Mouse (Mus musculus): ENCODE data around the gene Espn. TPM values are rescaled to one million over a fixed set of nuclear protein-coding genes. Genes with fewer than 3 reads are reported as not detected.

The Espn gene
- polyA plus RNA-seq, 1 experiment, result 87.1 TPM

GRCm38 (mm10) chr4:152190701-152191100, 38.5 kb upstream of the Espn start:
- no peaks in the 10 kb centered on the region; the same call in 1 of the 2 replicates for H3K4me1 ChIP-seq (ENCODE audit: control insufficient read depth, insufficient read depth, low read length)
- no peaks in the 10 kb centered on the region for H3K27me3 ChIP-seq (ENCODE audit: control insufficient read depth, insufficient read depth, low read length)
- no peak overlapping the region for H3K27ac ChIP-seq (ENCODE audit: control insufficient read depth, insufficient read depth, low read depth, low read length)
- H3K36me3 ChIP-seq (ENCODE audit: control insufficient read depth, insufficient read depth, low read length), result no peaks in the 10 kb centered on the region
- no peak overlapping the region for H3K4me3 ChIP-seq (ENCODE audit: control insufficient read depth, low read depth, low read length)
- no peak for TF ChIP-seq POLR2A (IDR thresholded peaks at IDR 0.05; ENCODE audit: control insufficient read depth, low read depth, low read length)
- TF ChIP-seq CTCF (IDR thresholded peaks at IDR 0.05; ENCODE audit: control insufficient read depth, insufficient read depth, insufficient replicate concordance, low read depth, low read length), result no peak

DNA sequence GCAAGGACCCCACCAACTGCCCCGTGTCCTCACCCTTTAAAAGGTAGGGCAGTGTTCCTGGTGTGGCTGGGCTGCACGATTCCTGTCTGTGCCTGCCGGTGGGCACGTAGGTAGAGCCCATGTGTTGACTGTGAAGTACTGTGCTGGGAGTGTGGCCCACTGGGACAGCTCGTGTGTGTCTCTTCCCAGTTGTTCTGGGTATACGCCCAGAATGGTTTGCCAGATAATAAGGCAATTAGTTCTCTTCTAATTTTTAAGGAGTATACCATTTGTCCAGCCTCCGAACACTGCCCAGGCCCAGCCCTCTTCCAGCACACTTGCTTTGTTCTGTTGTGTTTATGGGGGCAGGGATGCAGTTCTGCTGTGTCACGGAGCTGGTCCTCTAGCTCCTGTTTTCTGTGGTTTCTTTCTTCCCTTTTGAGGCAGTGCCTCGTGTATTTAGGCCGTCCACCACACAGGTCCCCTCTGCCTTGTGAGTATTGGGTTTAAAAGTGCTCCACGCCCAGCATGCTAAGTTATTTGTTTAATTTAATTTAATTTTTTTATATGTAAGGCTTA, 38.0 kb upstream of the Espn start:
- no peak overlapping the region for H3K4me3 ChIP-seq (ENCODE audit: control insufficient read depth, low read depth, low read length)
- TF ChIP-seq POLR2A (IDR thresholded peaks at IDR 0.05; ENCODE audit: control insufficient read depth, low read depth, low read length) (no peak), CTCF (IDR thresholded peaks at IDR 0.05; ENCODE audit: control insufficient read depth, insufficient read depth, insufficient replicate concordance, low read depth, low read length) (no peak)
- H3K27ac ChIP-seq (ENCODE audit: control insufficient read depth, insufficient read depth, low read depth, low read length), result no peak overlapping the region
- no peaks in the 10 kb centered on the region; the same call in 1 of the 2 replicates for H3K4me1 ChIP-seq (ENCODE audit: control insufficient read depth, insufficient read depth, low read length)
- no peaks in the 10 kb centered on the region for H3K27me3 ChIP-seq (ENCODE audit: control insufficient read depth, insufficient read depth, low read length)
- no peaks in the 10 kb centered on the region for H3K36me3 ChIP-seq (ENCODE audit: control insufficient read depth, insufficient read depth, low read length)

GRCm38 (mm10) chr4:152189691-152190090, 37.5 kb upstream of the Espn start:
- Histone ChIP-seq H3K36me3 (ENCODE audit: control insufficient read depth, insufficient read depth, low read length) (no peaks in the 10 kb centered on the region), H3K4me1 (ENCODE audit: control insufficient read depth, insufficient read depth, low read length) (no peaks in the 10 kb centered on the region; the same call in 1 of the 2 replicates), H3K4me3 (ENCODE audit: control insufficient read depth, low read depth, low read length) (no peak overlapping the region), H3K27me3 (ENCODE audit: control insufficient read depth, insufficient read depth, low read length) (no peaks in the 10 kb centered on the region), H3K27ac (ENCODE audit: control insufficient read depth, insufficient read depth, low read depth, low read length) (no peak overlapping the region)
- TF ChIP-seq CTCF (IDR thresholded peaks at IDR 0.05; ENCODE audit: control insufficient read depth, insufficient read depth, insufficient replicate concordance, low read depth, low read length) (no peak), POLR2A (IDR thresholded peaks at IDR 0.05; ENCODE audit: control insufficient read depth, low read depth, low read length) (no peak)

DNA sequence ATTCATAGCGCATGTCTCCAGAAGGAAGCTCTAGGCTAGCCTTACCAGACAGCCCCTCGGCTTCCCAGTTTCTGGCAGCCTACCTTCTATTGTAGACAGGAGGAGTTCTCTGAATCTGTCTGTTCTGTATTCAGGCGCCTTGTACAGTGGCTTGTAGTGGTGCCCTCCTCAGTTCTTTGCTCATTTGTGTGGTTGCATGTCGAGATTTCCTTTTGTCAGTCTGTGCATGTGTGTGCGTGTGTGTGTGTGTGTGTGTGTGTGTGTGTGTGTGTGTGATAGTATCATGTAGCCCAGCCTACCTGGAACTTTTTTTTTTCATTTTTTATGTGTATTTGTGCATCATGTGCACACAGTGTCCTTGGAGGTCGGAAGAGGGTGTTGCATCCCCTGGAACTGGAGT, 36.9 kb upstream of the Espn start:
- no peak overlapping the region for H3K27ac ChIP-seq (ENCODE audit: control insufficient read depth, insufficient read depth, low read depth, low read length)
- H3K36me3 ChIP-seq (ENCODE audit: control insufficient read depth, insufficient read depth, low read length), result no peaks in the 10 kb centered on the region
- TF ChIP-seq POLR2A (IDR thresholded peaks at IDR 0.05; ENCODE audit: control insufficient read depth, low read depth, low read length) (no peak), CTCF (IDR thresholded peaks at IDR 0.05; ENCODE audit: control insufficient read depth, insufficient read depth, insufficient replicate concordance, low read depth, low read length) (no peak)
- H3K27me3 ChIP-seq (ENCODE audit: control insufficient read depth, insufficient read depth, low read length), result no peaks in the 10 kb centered on the region
- no peaks in the 10 kb centered on the region; the same call in 1 of the 2 replicates for H3K4me1 ChIP-seq (ENCODE audit: control insufficient read depth, insufficient read depth, low read length)
- no peak overlapping the region for H3K4me3 ChIP-seq (ENCODE audit: control insufficient read depth, low read depth, low read length)

- no peaks in the 10 kb centered on the region for H3K27me3 ChIP-seq (ENCODE audit: control insufficient read depth, insufficient read depth, low read length)
- no peak overlapping the region for H3K27ac ChIP-seq (ENCODE audit: control insufficient read depth, insufficient read depth, low read depth, low read length)
- no peak for TF ChIP-seq POLR2A (IDR thresholded peaks at IDR 0.05; ENCODE audit: control insufficient read depth, low read depth, low read length)
- TF ChIP-seq CTCF (IDR thresholded peaks at IDR 0.05; ENCODE audit: control insufficient read depth, insufficient read depth, insufficient replicate concordance, low read depth, low read length), result no peak
- no peaks in the 10 kb centered on the region; the same call in 1 of the 2 replicates for H3K4me1 ChIP-seq (ENCODE audit: control insufficient read depth, insufficient read depth, low read length)
- no peak overlapping the region for H3K4me3 ChIP-seq (ENCODE audit: control insufficient read depth, low read depth, low read length)
- no peaks in the 10 kb centered on the region for H3K36me3 ChIP-seq (ENCODE audit: control insufficient read depth, insufficient read depth, low read length)
These were observed 36.5 kb upstream of the Espn start for GRCm38 (mm10) chr4:152188651-152189050.

DNA sequence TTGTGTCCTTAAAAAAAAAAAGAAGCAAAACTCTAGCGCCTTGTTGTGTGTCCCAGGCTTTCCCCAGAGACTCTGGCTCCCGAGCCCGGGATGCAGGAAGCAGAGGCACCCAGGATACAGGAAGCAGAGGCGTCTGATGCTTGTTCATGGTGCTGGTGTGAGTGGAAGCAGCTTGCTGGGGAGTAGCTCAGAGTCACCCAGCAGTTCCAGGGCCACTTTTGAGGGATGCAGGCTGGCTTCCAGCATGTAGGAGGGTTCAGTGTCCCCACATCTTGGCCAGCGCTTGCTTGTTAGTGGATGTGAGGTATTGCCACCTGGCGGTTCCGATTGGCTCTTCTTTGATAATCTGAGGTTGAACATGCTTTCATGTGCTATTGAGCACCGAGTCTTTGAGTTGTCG, 35.0 kb upstream of the Espn start:
- no peak for TF ChIP-seq CTCF (IDR thresholded peaks at IDR 0.05; ENCODE audit: control insufficient read depth, insufficient read depth, insufficient replicate concordance, low read depth, low read length)
- no peak for TF ChIP-seq POLR2A (IDR thresholded peaks at IDR 0.05; ENCODE audit: control insufficient read depth, low read depth, low read length)
- Histone ChIP-seq H3K4me3 (ENCODE audit: control insufficient read depth, low read depth, low read length) (no peak overlapping the region), H3K4me1 (ENCODE audit: control insufficient read depth, insufficient read depth, low read length) (no peaks in the 10 kb centered on the region; the same call in 1 of the 2 replicates), H3K36me3 (ENCODE audit: control insufficient read depth, insufficient read depth, low read length) (no peaks in the 10 kb centered on the region), H3K27ac (ENCODE audit: control insufficient read depth, insufficient read depth, low read depth, low read length) (no peak overlapping the region), H3K27me3 (ENCODE audit: control insufficient read depth, insufficient read depth, low read length) (no peaks in the 10 kb centered on the region)

GRCm38 (mm10) chr4:152186205-152187082, 34.3 kb upstream of the Espn start:
- TF ChIP-seq CTCF (IDR thresholded peaks at IDR 0.05; ENCODE audit: control insufficient read depth, insufficient read depth, insufficient replicate concordance, low read depth, low read length) (no peak), POLR2A (IDR thresholded peaks at IDR 0.05; ENCODE audit: control insufficient read depth, low read depth, low read length) (no peak)
- Histone ChIP-seq H3K4me3 (ENCODE audit: control insufficient read depth, low read depth, low read length) (no peak overlapping the region), H3K27ac (ENCODE audit: control insufficient read depth, insufficient read depth, low read depth, low read length) (no peak overlapping the region), H3K36me3 (ENCODE audit: control insufficient read depth, insufficient read depth, low read length) (no peaks in the 10 kb centered on the region), H3K4me1 (ENCODE audit: control insufficient read depth, insufficient read depth, low read length) (no peaks in the 10 kb centered on the region; the same call in 1 of the 2 replicates), H3K27me3 (ENCODE audit: control insufficient read depth, insufficient read depth, low read length) (no peaks in the 10 kb centered on the region)
